Mouse (Mus musculus) limb, embryonic 11.5 days (tissue): ENCODE results near the gene Ttbk1. TPM values are rescaled to one million over a fixed set of nuclear protein-coding genes. Genes with fewer than 3 reads are reported as not detected.
A peak's percentile ranks its signal among the peaks of the same experiment; 100 is the strongest.
"Not testable (repeated sequence)": the region's sequence is repeated elsewhere in the genome, so short reads cannot be mapped to it uniquely, and the experiment has no call there.

Source experiments
- ATAC-seq: fragments of 200-750 bp; cut with Nextera tagmentation; 2 replicates; pipeline ENCODE4 v1.8.0; 2017; ENCODE audit warnings: low read depth; ENCODE audit not compliant: insufficient number of reproducible peaks, low FRiP score, low TSS enrichment
- DNase-seq: peaks from one replicate; pipeline ENCODE4 v3.0.0-alpha.2; 2015; ENCODE audit warnings: low spot score
- H3K27ac ChIP-seq: fragments of 300-500 bp; sonication (generic); replicated peaks from 2 replicates; pipeline ENCODE4 v1.5.1; 2014; ENCODE audit warnings: low read depth, mild to moderate bottlenecking, low read length
- H3K27me3 ChIP-seq: fragments of 300-500 bp; sonication (generic); 2 replicates; pipeline ENCODE4 v1.6.1; 2014; ENCODE audit warnings: mild to moderate bottlenecking, low read length, mixed read lengths; ENCODE audit not compliant: control insufficient read depth, insufficient read depth
- H3K36me3 ChIP-seq: fragments of 300-500 bp; sonication (generic); 2 replicates; pipeline ENCODE4 v1.6.1; 2014; ENCODE audit warnings: mild to moderate bottlenecking, low read length, moderate library complexity, mixed read lengths; ENCODE audit not compliant: control insufficient read depth, insufficient read depth
- H3K4me1 ChIP-seq: fragments of 300-500 bp; sonication (generic); 2 replicates; pipeline ENCODE4 v1.6.1; 2014; ENCODE audit warnings: low read length, mixed read lengths; ENCODE audit not compliant: control insufficient read depth, insufficient read depth
- H3K4me2 ChIP-seq: fragments of 300-500 bp; sonication (generic); 2 replicates; pipeline ENCODE4 v1.6.1; 2014; ENCODE audit warnings: low read depth, mild to moderate bottlenecking, moderate library complexity; ENCODE audit not compliant: severe bottlenecking
- H3K4me3 ChIP-seq: fragments of 300-500 bp; sonication (generic); 2 replicates; pipeline ENCODE4 v1.5.1; 2014; ENCODE audit warnings: low read depth, low read length
- H3K9ac ChIP-seq: fragments of 300-500 bp; sonication (generic); 2 replicates; pipeline ENCODE4 v1.6.1; 2014; ENCODE audit warnings: mild to moderate bottlenecking, low read length
- H3K9me3 ChIP-seq: fragments of 300-500 bp; sonication (generic); 2 replicates; pipeline ENCODE4 v1.6.1; 2016; ENCODE audit warnings: low read length; ENCODE audit not compliant: control insufficient read depth
- WGBS: fragments of 180-500 bp; shearing (Covaris S2); extraction: QIAGEN DNeasy Blood & Tissue Kit; methylation state at CpG from one replicate; pipeline ENCODE4 v1.1.7; 2014; 5-methylcytosine and 5-hydroxymethylcytosine counted together
- polyA plus RNA-seq: library from polyadenylated mRNA; unstranded; fragments of >200 nt; fragmentation: Nextera tagmentation; extraction: Ambion mirVana; gene quantifications from 2 replicates; pipeline ENCODE4 v1.2.1, GENCODE M21; 2014

Gene Ttbk1
- polyA plus RNA-seq, 1 experiment from 2014 or later, result 0.27 TPM

GRCm38 (mm10) chr17:46511059-46511710 is 23.7 kb upstream of the Ttbk1 start:
- H3K27me3 ChIP-seq, result no peaks in the 10 kb centered on the region
- H3K4me3 ChIP-seq, result no peak overlapping the region
- no peaks in the 10 kb centered on the region for H3K9me3 ChIP-seq
- DNase-seq (no peak), ATAC-seq (no peak; the same call in 1 of the 2 replicates)
- WGBS, result 48% methylated on average over 11 of the region's 11 CpGs
- H3K36me3 ChIP-seq, result no peaks in the 10 kb centered on the region
- H3K27ac ChIP-seq, result no peak overlapping the region
- H3K9ac ChIP-seq, result no peak overlapping the region
- no peaks in the 10 kb centered on the region for H3K4me1 ChIP-seq
- H3K4me2 ChIP-seq, result no peak overlapping the region

- Histone ChIP-seq H3K27ac (no peak overlapping the region), H3K4me2 (no peak overlapping the region), H3K4me3 (no peak overlapping the region), H3K4me1 (no peaks in the 10 kb centered on the region), H3K27me3 (no peaks in the 10 kb centered on the region), H3K9me3 (no peaks in the 10 kb centered on the region), H3K9ac (no peak overlapping the region), H3K36me3 (no peaks in the 10 kb centered on the region)
- ATAC-seq (no peak), DNase-seq (no peak)
- 83% methylated on average over 3 of the region's 3 CpGs for WGBS
Measured at GRCm38 (mm10) chr17:46505617-46506016, 18.1 kb upstream of the Ttbk1 start.

- no peaks in the 10 kb centered on the region for H3K36me3 ChIP-seq
- no peak overlapping the region for H3K9ac ChIP-seq
- no peak for DNase-seq
- H3K27ac ChIP-seq, result no peak overlapping the region
- WGBS, result 81% methylated on average over 14 of the region's 14 CpGs
- H3K4me2 ChIP-seq, result no peak overlapping the region
- H3K27me3 ChIP-seq, result no peaks in the 10 kb centered on the region
- ATAC-seq, result no peak
- H3K9me3 ChIP-seq, result no peaks in the 10 kb centered on the region
- no peaks in the 10 kb centered on the region for H3K4me1 ChIP-seq
- H3K4me3 ChIP-seq, result no peak overlapping the region
Measured at GRCm38 (mm10) chr17:46503847-46504638, 16.6 kb upstream of the Ttbk1 start.

- no peaks in the 10 kb centered on the region for H3K27me3 ChIP-seq
- no peak overlapping the region for H3K4me3 ChIP-seq
- H3K36me3 ChIP-seq, result no peaks in the 10 kb centered on the region
- 83% methylated on average over 2 of the region's 2 CpGs for WGBS
- no peaks in the 10 kb centered on the region for H3K4me1 ChIP-seq
- no peak overlapping the region for H3K27ac ChIP-seq
- no peak overlapping the region for H3K9ac ChIP-seq
- no peak overlapping the region for H3K4me2 ChIP-seq
- no peaks in the 10 kb centered on the region for H3K9me3 ChIP-seq
- ATAC-seq (no peak), DNase-seq (no peak)
Measured at GRCm38 (mm10) chr17:46502775-46503174, 15.3 kb upstream of the Ttbk1 start.

- H3K27me3 ChIP-seq, result no peaks in the 10 kb centered on the region
- H3K9ac ChIP-seq, result no peak overlapping the region
- no peak overlapping the region for H3K4me2 ChIP-seq
- DNase-seq (no peak), ATAC-seq (no peak)
- H3K9me3 ChIP-seq, result no peaks in the 10 kb centered on the region
- no peaks in the 10 kb centered on the region for H3K36me3 ChIP-seq
- WGBS, result 83% methylated on average over 8 of the region's 8 CpGs
- no peaks in the 10 kb centered on the region for H3K4me1 ChIP-seq
- H3K27ac ChIP-seq, result no peak overlapping the region
- no peak overlapping the region for H3K4me3 ChIP-seq
Measured at GRCm38 (mm10) chr17:46497956-46498355, 10.5 kb upstream of the Ttbk1 start.

- H3K9me3 ChIP-seq, result no peaks in the 10 kb centered on the region
- DNase-seq (peak; percentile 89), ATAC-seq (peak; percentile 94)
- WGBS, result under 1% methylated on average over 39 of the region's 44 CpGs
- H3K27me3 ChIP-seq, result no peaks in the 10 kb centered on the region
- no peaks in the 10 kb centered on the region for H3K4me1 ChIP-seq
- peak within 1 kb of the TSS; percentile 61 for H3K4me3 ChIP-seq
- H3K36me3 ChIP-seq, result no peaks in the 10 kb centered on the region
- H3K4me2 ChIP-seq, result peak within 1 kb of the TSS; percentile 88
- 0 out of 2 replicates have a peak within 1 kb of the TSS, but pooled peaks have one; percentile 21 for H3K27ac ChIP-seq
- H3K9ac ChIP-seq, result peak within 1 kb of the TSS; percentile 75
Measured at GRCm38 (mm10) chr17:46496623-46497434, 9.4 kb upstream of the Ttbk1 start, which contains the start of gene Dnph1. Gene Dnph1, plus strand, starts transcription at chr17:46496711.

GRCm38 (mm10) chr17:46496081-46496480 is 8.6 kb upstream of the Ttbk1 start:
- DNase-seq, H3K4me2 ChIP-seq, H3K36me3 ChIP-seq, ATAC-seq, H3K4me1 ChIP-seq, H3K9ac ChIP-seq, H3K27me3 ChIP-seq, H3K4me3 ChIP-seq, H3K9me3 ChIP-seq, H3K27ac ChIP-seq: not testable (repeated sequence)

GRCm38 (mm10) chr17:46495486-46495885 is 8.0 kb upstream of the Ttbk1 start:
- Histone ChIP-seq H3K36me3 (no peaks in the 10 kb centered on the region), H3K27ac (no peak overlapping the region), H3K9me3 (no peaks in the 10 kb centered on the region), H3K4me3 (no peak overlapping the region), H3K4me2 (no peak overlapping the region), H3K4me1 (no peaks in the 10 kb centered on the region), H3K27me3 (no peaks in the 10 kb centered on the region), H3K9ac (no peak overlapping the region)
- no peak for DNase-seq
- WGBS, result 83% methylated on average over 5 of the region's 5 CpGs
- no peak for ATAC-seq
